ENCODE assay signal across 23 mouse cellular contexts in the genomic region with DNA sequence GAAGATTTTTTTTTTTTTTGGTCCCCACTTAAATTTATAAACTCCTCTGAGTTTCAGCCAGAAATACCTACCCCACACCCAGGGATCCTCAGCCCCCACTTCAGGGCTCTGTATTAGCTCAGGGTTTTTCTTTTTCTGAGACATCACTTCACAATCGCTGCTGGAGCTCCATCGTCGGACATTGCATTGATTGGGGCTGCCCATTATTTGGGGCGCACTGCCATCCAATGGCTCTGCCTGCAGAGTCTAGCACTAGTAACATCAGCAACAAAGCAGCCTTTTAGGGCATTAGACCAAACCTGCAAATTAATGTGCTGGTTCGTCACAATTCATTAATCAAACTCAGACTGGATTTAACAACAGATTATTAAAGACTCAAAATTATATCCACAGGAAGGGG. TPM values are rescaled to one million over a fixed set of nuclear protein-coding genes. Genes with fewer than 3 reads are reported as not detected.
DNase-seq lines count a peak whose midpoint lies in the region; ATAC-seq lines count a peak whose summit lies in the region.
"Had no signal": no experiment of that assay in that cellular context is flagged by ENCODE, and none has a peak within 500 bp of the region (broad histone marks: within the 10 kb centered on the region; RNA-seq: fewer than 3 reads in every experiment).

No protein-coding gene starts in this region.

- WGBS in hindbrain, embryonic 13.5 days = 53% methylated on average over 5 of the region's 5 CpGs
- 49% methylated on average over 5 of the region's 5 CpGs for WGBS in hindbrain, embryonic 16.5 days
- 77% methylated on average over 5 of the region's 5 CpGs for WGBS in neural tube, embryonic 12.5 days
- WGBS in neural tube, embryonic 14.5 days = 47% methylated on average over 5 of the region's 5 CpGs

- no peak for DNase-seq in neural tube, embryonic 10.5 days (ENCODE audit: extremely low spot score, low spot score)
- no peak for DNase-seq in urinary bladder, postnatal 25 days (ENCODE audit: low spot score)
- DNase-seq: adrenal gland, postnatal 25 days; B cell, adult 2 months; cerebellum, adult 18-20 months; gastrocnemius, postnatal 25 days; heart, adult 11 months; left cerebral cortex, postnatal 4 days; liver, postnatal 0 days; lung, postnatal 4 days; thymus, postnatal 4 days had no signal

- 0 out of 2 replicates have a peak overlapping the region, but pooled peaks have one; percentile 10 for H3K4me2 ChIP-seq in hindbrain, embryonic 13.5 days
- no peak overlapping the region for H3K4me2 ChIP-seq in hindbrain, embryonic 16.5 days (ENCODE audit: low read length)
- no peak overlapping the region for H3K4me2 ChIP-seq in neural tube, embryonic 12.5 days (replicated peaks)
- H3K4me2 ChIP-seq in neural tube, embryonic 14.5 days (ENCODE audit: low read depth, low read length) = no peak overlapping the region
- H3K4me2 ChIP-seq: forebrain, embryonic 13.5 days; heart, embryonic 15.5 days; liver, embryonic 12.5 days had no signal

- H3K36me3 ChIP-seq in hindbrain, embryonic 13.5 days = no peaks in the 10 kb centered on the region
- no peaks in the 10 kb centered on the region for H3K36me3 ChIP-seq in hindbrain, embryonic 16.5 days (ENCODE audit: control insufficient read depth, insufficient read depth, low read length)
- no peaks in the 10 kb centered on the region for H3K36me3 ChIP-seq in neural tube, embryonic 12.5 days
- no peaks in the 10 kb centered on the region for H3K36me3 ChIP-seq in neural tube, embryonic 14.5 days (ENCODE audit: control insufficient read depth, insufficient read depth, low read length)
- H3K36me3 ChIP-seq: heart, embryonic 10.5 days; heart, embryonic 15.5 days; liver, embryonic 12.5 days had no signal

- no peak overlapping the region for H3K4me3 ChIP-seq in hindbrain, embryonic 13.5 days
- no peak overlapping the region for H3K4me3 ChIP-seq in hindbrain, embryonic 16.5 days (ENCODE audit: low read length)
- no peak overlapping the region for H3K4me3 ChIP-seq in neural tube, embryonic 12.5 days
- no peak overlapping the region for H3K4me3 ChIP-seq in neural tube, embryonic 14.5 days (ENCODE audit: low read depth, low read length)
- H3K4me3 ChIP-seq: erythroblast, embryonic 14.5 days; forebrain, embryonic 13.5 days; heart, embryonic 10.5 days; heart, embryonic 15.5 days; liver, embryonic 12.5 days; megakaryocyte, embryonic 14.5 days had no signal

- no peaks in the 10 kb centered on the region for H3K27me3 ChIP-seq in hindbrain, embryonic 13.5 days
- H3K27me3 ChIP-seq in hindbrain, embryonic 16.5 days (replicated peaks; ENCODE audit: control insufficient read depth, insufficient read depth, low read length) = no peaks in the 10 kb centered on the region
- H3K27me3 ChIP-seq in neural tube, embryonic 12.5 days (replicated peaks) = no peaks in the 10 kb centered on the region
- H3K27me3 ChIP-seq in neural tube, embryonic 14.5 days (ENCODE audit: control insufficient read depth, insufficient read depth, low read length) = no peaks in the 10 kb centered on the region
- H3K27me3 ChIP-seq: forebrain, embryonic 13.5 days; heart, embryonic 15.5 days; liver, embryonic 12.5 days; megakaryocyte, embryonic 14.5 days had no signal

- H3K9me3 ChIP-seq in hindbrain, embryonic 13.5 days = no peaks in the 10 kb centered on the region
- peaks cover 3% of the 10 kb centered on the region for H3K9me3 ChIP-seq in hindbrain, embryonic 16.5 days (ENCODE audit: control insufficient read depth, low read length)
- H3K9me3 ChIP-seq in neural tube, embryonic 12.5 days = no peaks in the 10 kb centered on the region
- no peaks in the 10 kb centered on the region for H3K9me3 ChIP-seq in neural tube, embryonic 14.5 days (ENCODE audit: control insufficient read depth, low read length)
- H3K9me3 ChIP-seq: heart, embryonic 10.5 days; heart, embryonic 15.5 days; liver, embryonic 12.5 days; megakaryocyte, embryonic 14.5 days had no signal

- H3K9ac ChIP-seq in hindbrain, embryonic 13.5 days = no peak overlapping the region
- no peak overlapping the region for H3K9ac ChIP-seq in hindbrain, embryonic 16.5 days (ENCODE audit: low read depth, low read length)
- H3K9ac ChIP-seq in neural tube, embryonic 12.5 days = no peak overlapping the region
- H3K9ac ChIP-seq in neural tube, embryonic 14.5 days (replicated peaks; ENCODE audit: low read depth, low read length) = no peak overlapping the region
- H3K9ac ChIP-seq: forebrain, embryonic 13.5 days; heart, embryonic 15.5 days; liver, embryonic 12.5 days; liver, postnatal 0 days had no signal

- H3K4me1 ChIP-seq in hindbrain, embryonic 13.5 days (replicated peaks) = peaks cover 8% of the 10 kb centered on the region
- no peaks in the 10 kb centered on the region for H3K4me1 ChIP-seq in hindbrain, embryonic 16.5 days (ENCODE audit: control insufficient read depth, insufficient read depth, low read depth, low read length)
- no peaks in the 10 kb centered on the region for H3K4me1 ChIP-seq in neural tube, embryonic 12.5 days
- H3K4me1 ChIP-seq in neural tube, embryonic 14.5 days (ENCODE audit: control insufficient read depth, insufficient read depth, low read length) = 0 out of 2 replicates have a peak, but pooled peaks cover 3% of the 10 kb centered on the region
- H3K4me1 ChIP-seq: heart, embryonic 10.5 days; heart, embryonic 15.5 days; liver, embryonic 12.5 days; megakaryocyte, embryonic 14.5 days had no signal

- ATAC-seq in hindbrain, embryonic 13.5 days (ENCODE audit: low FRiP score) = 0 out of 2 replicates have a peak, but pooled peaks have one; percentile 47
- no peak for ATAC-seq in hindbrain, embryonic 16.5 days
- ATAC-seq in neural tube, embryonic 12.5 days (ENCODE audit: low FRiP score, low read depth) = peak; percentile 61; the same call in 1 of the 2 replicates
- 0 out of 2 replicates have a peak, but pooled peaks have one; percentile 44 for ATAC-seq in neural tube, embryonic 14.5 days (ENCODE audit: low read depth)
- ATAC-seq: intestine, postnatal 0 days; liver, embryonic 12.5 days; liver, postnatal 0 days had no signal

- H3K27ac ChIP-seq in hindbrain, embryonic 13.5 days = peak overlapping the region; percentile 58; the same call in 1 of the 2 replicates
- no peak overlapping the region for H3K27ac ChIP-seq in hindbrain, embryonic 16.5 days (ENCODE audit: low read depth, low read length)
- H3K27ac ChIP-seq in neural tube, embryonic 12.5 days = no peak overlapping the region
- H3K27ac ChIP-seq in neural tube, embryonic 14.5 days (ENCODE audit: low read depth, low read length) = no peak overlapping the region
- H3K27ac ChIP-seq: forebrain, embryonic 13.5 days; heart, embryonic 10.5 days; heart, embryonic 15.5 days; kidney, postnatal 0 days; liver, embryonic 12.5 days had no signal

RNA-seq across cellular contexts. Expression of gene Rwdd3, which starts 55.4 kb away (rescaled TPM):
- polyA plus RNA-seq in hindbrain, embryonic 13.5 days (2015; fragmentation: Nextera tagmentation; extraction: Ambion mirVana) = 4.6 and 6.4 TPM in 2 replicates
- polyA plus RNA-seq in hindbrain, embryonic 16.5 days (2015; fragmentation: Nextera tagmentation; extraction: Ambion mirVana) = 7.7 and 8.6 TPM in 2 replicates
- polyA plus RNA-seq in neural tube, embryonic 12.5 days (2016; fragmentation: Nextera tagmentation; extraction: Ambion mirVana) = 5.3 and 6.3 TPM in 2 replicates
- polyA plus RNA-seq in neural tube, embryonic 14.5 days (2014; fragmentation: Nextera tagmentation; extraction: Ambion mirVana) = 5.9 and 7.6 TPM in 2 replicates
